Mouse (Mus musculus) spleen, adult 2 months (tissue): ENCODE results near the gene Galnt2.

Experiments
- CTCF ChIP-seq: fragments of 200-500 bp; IDR thresholded peaks from 2 replicates; pipeline ENCODE4 v1.5.1; 2011; ENCODE audit warnings: mild to moderate bottlenecking, inconsistent platforms; ENCODE audit not compliant: insufficient read depth, insufficient read length, insufficient replicate concordance; ENCODE audit errors: extremely low read depth
- POLR2A ChIP-seq: fragments of 200-500 bp; IDR thresholded peaks from 2 replicates; pipeline ENCODE4 v1.6.1; 2011; ENCODE audit warnings: low read depth, low read length, inconsistent platforms

- no peak for TF ChIP-seq CTCF
- TF ChIP-seq POLR2A, result no peak
Measured at GRCm38 (mm10) chr8:124184078-124184477, 47.1 kb upstream of the Galnt2 start.
